Mouse (Mus musculus) thymus, postnatal 0 days (tissue): Measurements from ENCODE around the gene Mlana. TPM values are rescaled to one million over a fixed set of nuclear protein-coding genes. Genes with fewer than 3 reads are reported as not detected.

ENCODE experiments used
- DNase-seq: peaks from one replicate; pipeline ENCODE4 v3.0.0-alpha.2; 2015; ENCODE audit warnings: low spot score
- polyA plus RNA-seq: library from polyadenylated mRNA; unstranded; fragments of >200 nt; fragmentation: Nextera tagmentation; extraction: Ambion mirVana; gene quantifications from 2 replicates; pipeline ENCODE4 v1.2.1, GENCODE M21; 2015

The Mlana gene
- polyA plus RNA-seq, 1 experiment from 2014 or later, result not detected

- DNase-seq, result no peak
These were observed 22.0 kb upstream of the Mlana start for GRCm38 (mm10) chr19:29675562-29676078.

- no peak for DNase-seq
These were observed 21.0 kb upstream of the Mlana start for GRCm38 (mm10) chr19:29676479-29677193.

- DNase-seq, result no peak
These were observed 19.3 kb upstream of the Mlana start for GRCm38 (mm10) chr19:29678181-29678778.

GRCm38 (mm10) chr19:29680182-29681152 lies 17.2 kb upstream of the Mlana start:
- DNase-seq, result no peak

- DNase-seq, result peak; percentile 78
These were observed 13.6 kb upstream of the Mlana start for GRCm38 (mm10) chr19:29683844-29684540.

- no peak for DNase-seq
These were observed 2.6 kb upstream of the Mlana start for GRCm38 (mm10) chr19:29695071-29695470.

GRCm38 (mm10) chr19:29696309-29696708 lies 1.3 kb upstream of the Mlana start:
- DNase-seq, result no peak

- DNase-seq, result no peak
These were observed 784 bp upstream of the Mlana start for GRCm38 (mm10) chr19:29696840-29697239.

GRCm38 (mm10) chr19:29701707-29702106 lies 4.1 kb downstream of the Mlana start:
- no peak for DNase-seq

GRCm38 (mm10) chr19:29704436-29704835 lies 6.8 kb downstream of the Mlana start:
- DNase-seq, result no peak

GRCm38 (mm10) chr19:29707314-29707898 lies 9.8 kb downstream of the Mlana start:
- DNase-seq, result no peak

GRCm38 (mm10) chr19:29708003-29708402 lies 10.4 kb downstream of the Mlana start:
- DNase-seq, result peak; percentile 24

GRCm38 (mm10) chr19:29708461-29708860 lies 10.8 kb downstream of the Mlana start:
- no peak for DNase-seq

GRCm38 (mm10) chr19:29709461-29709860 lies 11.8 kb downstream of the Mlana start:
- DNase-seq, result no peak

GRCm38 (mm10) chr19:29713451-29713850 lies 15.8 kb downstream of the Mlana start:
- no peak for DNase-seq

GRCm38 (mm10) chr19:29717854-29718253 lies 20.2 kb downstream of the Mlana start:
- DNase-seq, result no peak

- no peak for DNase-seq
These were observed 20.9 kb downstream of the Mlana start for GRCm38 (mm10) chr19:29718476-29718875.

- no peak for DNase-seq
These were observed 37.8 kb downstream of the Mlana start for GRCm38 (mm10) chr19:29735421-29735820.

- peak; percentile 3 for DNase-seq
These were observed 42.0 kb downstream of the Mlana start for GRCm38 (mm10) chr19:29739608-29740007.

- no peak for DNase-seq
These were observed 43.0 kb downstream of the Mlana start for GRCm38 (mm10) chr19:29740661-29741060.

GRCm38 (mm10) chr19:29743531-29743930 lies 45.9 kb downstream of the Mlana start:
- no peak for DNase-seq
